Mouse (Mus musculus) forebrain, embryonic 14.5 days (tissue): Measurements from ENCODE around the gene Cabp2. TPM values are rescaled to one million over a fixed set of nuclear protein-coding genes. Genes with fewer than 3 reads are reported as not detected.
"Not testable (repeated sequence)": the region's sequence is repeated elsewhere in the genome, so short reads cannot be mapped to it uniquely, and the experiment has no call there.

Source experiments
- ATAC-seq: fragments of 200-750 bp; cut with Nextera tagmentation; 2 replicates; pipeline ENCODE4 v1.8.0; 2017; ENCODE audit warnings: mild to moderate bottlenecking, moderate library complexity
- DNase-seq: peaks from one replicate; pipeline ENCODE4 v3.0.0-alpha.2; 2015; ENCODE audit warnings: low spot score
- H3K27ac ChIP-seq: fragments of 300-500 bp; sonication (generic); 2 replicates; pipeline ENCODE4 v1.5.1; 2014; ENCODE audit warnings: low read depth, mild to moderate bottlenecking, control low read depth, low read length, moderate library complexity
- H3K27me3 ChIP-seq: fragments of 300-500 bp; sonication (generic); replicated peaks from 2 replicates; pipeline ENCODE4 v1.6.1; 2014; ENCODE audit warnings: low read length, control low read depth, mixed read lengths; ENCODE audit not compliant: control insufficient read depth, insufficient read depth
- H3K36me3 ChIP-seq: fragments of 300-500 bp; sonication (generic); 2 replicates; pipeline ENCODE4 v1.6.1; 2014; ENCODE audit warnings: low read length, control low read depth; ENCODE audit not compliant: control insufficient read depth, insufficient read depth
- H3K4me1 ChIP-seq: fragments of 300-500 bp; sonication (generic); 2 replicates; pipeline ENCODE4 v1.6.1; 2014; ENCODE audit warnings: antibody characterized with exemption, low read length, control low read depth; ENCODE audit not compliant: control insufficient read depth, insufficient read depth
- H3K4me2 ChIP-seq: fragments of 300-500 bp; sonication (generic); 2 replicates; pipeline ENCODE4 v1.6.1; 2014; ENCODE audit warnings: mild to moderate bottlenecking, control low read depth, low read length
- H3K4me3 ChIP-seq: fragments of 300-500 bp; sonication (generic); 2 replicates; pipeline ENCODE4 v1.5.1; 2014; ENCODE audit warnings: low read depth, low read length, control low read depth
- H3K9ac ChIP-seq: fragments of 300-500 bp; sonication (generic); 2 replicates; pipeline ENCODE4 v1.6.1; 2014; ENCODE audit warnings: mild to moderate bottlenecking, low read length, control low read depth, moderate library complexity
- H3K9me3 ChIP-seq: fragments of 300-500 bp; sonication (generic); replicated peaks from 2 replicates; pipeline ENCODE4 v1.6.1; 2016; ENCODE audit warnings: low read length, control low read depth, mixed read lengths; ENCODE audit not compliant: control insufficient read depth
- WGBS: fragments of 180-500 bp; shearing (Covaris S2); extraction: QIAGEN DNeasy Blood & Tissue Kit; methylation state at CpG from one replicate; pipeline ENCODE4 v1.1.7; 2014; 5-methylcytosine and 5-hydroxymethylcytosine counted together
- polyA plus RNA-seq: library from polyadenylated mRNA; unstranded; fragments of >200 nt; fragmentation: Nextera tagmentation; extraction: Ambion mirVana; gene quantifications from 2 replicates; pipeline ENCODE4 v1.2.1, GENCODE M21; 2014

Gene Cabp2
- polyA plus RNA-seq, 1 experiment from 2014 or later, result not detected

GRCm38 (mm10) chr19:4124432-4124831 is 43.1 kb downstream of the Cabp2 start:
- Histone ChIP-seq H3K27ac (no peak overlapping the region), H3K9me3 (no peaks in the 10 kb centered on the region), H3K4me3 (no peak overlapping the region), H3K36me3 (peaks cover 18% of the 10 kb centered on the region), H3K9ac (no peak overlapping the region), H3K27me3 (no peaks in the 10 kb centered on the region), H3K4me1 (peaks cover 13% of the 10 kb centered on the region), H3K4me2 (no peak overlapping the region)
- ATAC-seq, result no peak
- no peak for DNase-seq
- WGBS, result 84% methylated on average over 4 of the region's 4 CpGs

- H3K9ac ChIP-seq, result peak overlapping the region; percentile 26; the same call in 1 of the 2 replicates
- peak overlapping the region; percentile 76 for H3K4me3 ChIP-seq
- peak; percentile 28 for DNase-seq
- H3K4me1 ChIP-seq, result peaks cover 13% of the 10 kb centered on the region
- H3K4me2 ChIP-seq, result peak overlapping the region; percentile 82
- not testable (repeated sequence) for H3K27ac ChIP-seq, H3K27me3 ChIP-seq, H3K9me3 ChIP-seq
- H3K36me3 ChIP-seq, result peaks cover 26% of the 10 kb centered on the region
- peak; percentile 27 for ATAC-seq
- WGBS, result 11% methylated on average over 4 of the region's 4 CpGs
These were observed 43.9 kb downstream of the Cabp2 start for GRCm38 (mm10) chr19:4125268-4125667.

GRCm38 (mm10) chr19:4125741-4126696 is 44.6 kb downstream of the Cabp2 start, which contains the start of gene Aip:
TSS of gene Aip (minus strand) at chr19:4125858.
- Histone ChIP-seq H3K9ac (peak within 1 kb of the TSS; percentile 85), H3K36me3 (peaks cover 26% of the 10 kb centered on the region), H3K4me2 (peak within 1 kb of the TSS; percentile 82), H3K9me3 (no peaks in the 10 kb centered on the region), H3K27me3 (no peaks in the 10 kb centered on the region), H3K27ac (peak within 1 kb of the TSS; percentile 52; the same call in 1 of the 2 replicates), H3K4me1 (peaks cover 9% of the 10 kb centered on the region), H3K4me3 (peak within 1 kb of the TSS; percentile 76)
- WGBS, result under 1% methylated on average over 56 of the region's 64 CpGs
- DNase-seq, result peak; percentile 98
- peak; percentile 91 for ATAC-seq

GRCm38 (mm10) chr19:4126759-4127495 is 45.5 kb downstream of the Cabp2 start:
- peak overlapping the region; percentile 76 for H3K4me3 ChIP-seq
- H3K4me1 ChIP-seq, result peaks cover 9% of the 10 kb centered on the region
- peak overlapping the region; percentile 82 for H3K4me2 ChIP-seq
- H3K9me3 ChIP-seq, result no peaks in the 10 kb centered on the region
- ATAC-seq (no peak), DNase-seq (no peak)
- H3K27me3 ChIP-seq, result no peaks in the 10 kb centered on the region
- 76% methylated on average over 7 of the region's 7 CpGs for WGBS
- no peak overlapping the region for H3K27ac ChIP-seq
- peaks cover 34% of the 10 kb centered on the region for H3K36me3 ChIP-seq
- H3K9ac ChIP-seq, result peak overlapping the region; percentile 85

- 96% methylated on average over 7 of the region's 7 CpGs for WGBS
- no peak overlapping the region for H3K27ac ChIP-seq
- DNase-seq (no peak), ATAC-seq (no peak)
- H3K9ac ChIP-seq, result no peak overlapping the region
- no peak overlapping the region for H3K4me2 ChIP-seq
- H3K27me3 ChIP-seq, result no peaks in the 10 kb centered on the region
- no peak overlapping the region for H3K4me3 ChIP-seq
- H3K9me3 ChIP-seq, result no peaks in the 10 kb centered on the region
- peaks cover 9% of the 10 kb centered on the region for H3K4me1 ChIP-seq
- H3K36me3 ChIP-seq, result peaks cover 49% of the 10 kb centered on the region
These were observed 48.1 kb downstream of the Cabp2 start for GRCm38 (mm10) chr19:4129462-4129861.

GRCm38 (mm10) chr19:4130106-4130505 is 48.7 kb downstream of the Cabp2 start:
- H3K9me3 ChIP-seq, result no peaks in the 10 kb centered on the region
- no peak overlapping the region for H3K4me2 ChIP-seq
- no peaks in the 10 kb centered on the region for H3K27me3 ChIP-seq
- no peak overlapping the region for H3K27ac ChIP-seq
- ATAC-seq (no peak), DNase-seq (no peak)
- no peak overlapping the region for H3K4me3 ChIP-seq
- peaks cover 49% of the 10 kb centered on the region for H3K36me3 ChIP-seq
- 88% methylated on average over 4 of the region's 4 CpGs for WGBS
- H3K9ac ChIP-seq, result no peak overlapping the region
- peaks cover 9% of the 10 kb centered on the region for H3K4me1 ChIP-seq

GRCm38 (mm10) chr19:4131075-4131474 is 49.7 kb downstream of the Cabp2 start:
- no peak for ATAC-seq
- Histone ChIP-seq H3K27ac (no peak overlapping the region), H3K4me2 (no peak overlapping the region), H3K27me3 (no peaks in the 10 kb centered on the region), H3K4me1 (peaks cover 9% of the 10 kb centered on the region), H3K9ac (no peak overlapping the region), H3K9me3 (no peaks in the 10 kb centered on the region), H3K36me3 (peaks cover 49% of the 10 kb centered on the region), H3K4me3 (no peak overlapping the region)
- DNase-seq, result no peak
- WGBS, result 90% methylated on average over 5 of the region's 5 CpGs

GRCm38 (mm10) chr19:4131768-4132167 is 50.4 kb downstream of the Cabp2 start:
- Histone ChIP-seq H3K4me1 (peaks cover 4% of the 10 kb centered on the region), H3K4me3 (no peak overlapping the region), H3K36me3 (peaks cover 49% of the 10 kb centered on the region), H3K9me3 (no peaks in the 10 kb centered on the region), H3K9ac (no peak overlapping the region), H3K27me3 (no peaks in the 10 kb centered on the region), H3K4me2 (no peak overlapping the region), H3K27ac (no peak overlapping the region)
- DNase-seq (no peak), ATAC-seq (no peak)
- WGBS, result 84% methylated on average over 2 of the region's 2 CpGs
